Mouse (Mus musculus): ENCODE results near the gene Slx1b. TPM values are rescaled to one million over a fixed set of nuclear protein-coding genes. Genes with fewer than 3 reads are reported as not detected.

The Slx1b gene
- polyA plus RNA-seq, 1 experiment from 2014 or later = 10.4 TPM

- TF ChIP-seq EP300 (IDR thresholded peaks at IDR 0.05) (no peak), CTCF (IDR thresholded peaks at IDR 0.05) (no peak)
- H3K36me3 ChIP-seq (ENCODE audit: insufficient read depth, low read length) = no peaks in the 10 kb centered on the region
- no peak for ATAC-seq
Observed at GRCm38 (mm10) chr7:126665269-126665668, 30.3 kb downstream of the Slx1b start.

GRCm38 (mm10) chr7:126663646-126664045, 31.9 kb downstream of the Slx1b start:
- Histone ChIP-seq H3K9me3 (ENCODE audit: low read length) (no peaks in the 10 kb centered on the region), H3K4me1 (ENCODE audit: insufficient read depth, low read depth, low read length) (peaks cover 5% of the 10 kb centered on the region; the same call in 1 of the 2 replicates), H3K9ac (replicated peaks; ENCODE audit: low read depth) (no peak overlapping the region), H3K4me3 (ENCODE audit: low read depth, low read length) (no peak overlapping the region), H3K36me3 (ENCODE audit: insufficient read depth, low read length) (no peaks in the 10 kb centered on the region), H3K4me2 (replicated peaks; ENCODE audit: low read depth, low read length) (no peak overlapping the region), H3K27me3 (replicated peaks; ENCODE audit: insufficient read depth, low read length) (no peaks in the 10 kb centered on the region), H3K27ac (ENCODE audit: low read length) (peak overlapping the region; percentile 35; the same call in 1 of the 2 replicates)
- DNase-seq (ENCODE audit: low spot score) (peak; percentile 49), ATAC-seq (peak; percentile 81)
- TF ChIP-seq CTCF (IDR thresholded peaks at IDR 0.05) (no peak), EP300 (IDR thresholded peaks at IDR 0.05) (no peak)
- whole genome bisulfite sequencing = 36% methylated on average over 8 of the region's 8 CpGs

More at GRCm38 (mm10) chr7:126665269-126665668, 30.3 kb downstream of the Slx1b start:
- Histone ChIP-seq H3K4me2 (replicated peaks; ENCODE audit: low read depth, low read length) (no peak overlapping the region), H3K27ac (ENCODE audit: low read length) (no peak overlapping the region), H3K9me3 (ENCODE audit: low read length) (no peaks in the 10 kb centered on the region), H3K27me3 (replicated peaks; ENCODE audit: insufficient read depth, low read length) (no peaks in the 10 kb centered on the region), H3K4me3 (ENCODE audit: low read depth, low read length) (no peak overlapping the region), H3K9ac (replicated peaks; ENCODE audit: low read depth) (no peak overlapping the region), H3K4me1 (ENCODE audit: insufficient read depth, low read depth, low read length) (peaks cover 5% of the 10 kb centered on the region; the same call in 1 of the 2 replicates)
- WGBS = 89% methylated on average over 3 of the region's 3 CpGs
- no peak for DNase-seq (ENCODE audit: low spot score)

- Histone ChIP-seq H3K27ac (ENCODE audit: low read length) (no peak overlapping the region), H3K4me1 (ENCODE audit: insufficient read depth, low read depth, low read length) (peaks cover 5% of the 10 kb centered on the region; the same call in 1 of the 2 replicates), H3K9ac (replicated peaks; ENCODE audit: low read depth) (no peak overlapping the region), H3K4me2 (replicated peaks; ENCODE audit: low read depth, low read length) (no peak overlapping the region), H3K36me3 (ENCODE audit: insufficient read depth, low read length) (no peaks in the 10 kb centered on the region), H3K9me3 (ENCODE audit: low read length) (no peaks in the 10 kb centered on the region), H3K4me3 (ENCODE audit: low read depth, low read length) (no peak overlapping the region), H3K27me3 (replicated peaks; ENCODE audit: insufficient read depth, low read length) (no peaks in the 10 kb centered on the region)
- ATAC-seq (no peak), DNase-seq (ENCODE audit: low spot score) (no peak)
- whole genome bisulfite sequencing = 92% methylated on average over 3 of the region's 3 CpGs
- no peak for TF ChIP-seq CTCF (IDR thresholded peaks at IDR 0.05)
- TF ChIP-seq EP300 (IDR thresholded peaks at IDR 0.05) = no peak
Observed at GRCm38 (mm10) chr7:126659771-126660170, 35.8 kb downstream of the Slx1b start.

GRCm38 (mm10) chr7:126657522-126657921, 38.1 kb downstream of the Slx1b start:
- H3K27ac ChIP-seq (ENCODE audit: low read length) = no peak overlapping the region
- H3K9me3 ChIP-seq (ENCODE audit: low read length) = no peaks in the 10 kb centered on the region
- no peaks in the 10 kb centered on the region for H3K4me1 ChIP-seq (ENCODE audit: insufficient read depth, low read depth, low read length)
- WGBS = 91% methylated on average over 1 of the region's 1 CpGs
- TF ChIP-seq CTCF (IDR thresholded peaks at IDR 0.05) (no peak), EP300 (IDR thresholded peaks at IDR 0.05) (no peak)
- no peak overlapping the region for H3K4me3 ChIP-seq (ENCODE audit: low read depth, low read length)
- H3K27me3 ChIP-seq (replicated peaks; ENCODE audit: insufficient read depth, low read length) = no peaks in the 10 kb centered on the region
- H3K4me2 ChIP-seq (replicated peaks; ENCODE audit: low read depth, low read length) = no peak overlapping the region
- no peaks in the 10 kb centered on the region for H3K36me3 ChIP-seq (ENCODE audit: insufficient read depth, low read length)
- DNase-seq (ENCODE audit: low spot score) = no peak
- ATAC-seq = no peak
- no peak overlapping the region for H3K9ac ChIP-seq (replicated peaks; ENCODE audit: low read depth)

- Histone ChIP-seq H3K27ac (ENCODE audit: low read length) (no peak overlapping the region), H3K36me3 (ENCODE audit: insufficient read depth, low read length) (no peaks in the 10 kb centered on the region), H3K4me2 (replicated peaks; ENCODE audit: low read depth, low read length) (no peak overlapping the region), H3K27me3 (replicated peaks; ENCODE audit: insufficient read depth, low read length) (no peaks in the 10 kb centered on the region), H3K4me1 (ENCODE audit: insufficient read depth, low read depth, low read length) (no peaks in the 10 kb centered on the region), H3K9me3 (ENCODE audit: low read length) (no peaks in the 10 kb centered on the region), H3K9ac (replicated peaks; ENCODE audit: low read depth) (no peak overlapping the region), H3K4me3 (ENCODE audit: low read depth, low read length) (no peak overlapping the region)
- WGBS = 79% methylated on average over 3 of the region's 3 CpGs
- peak; percentile 40; the same call in 1 of the 2 replicates for ATAC-seq
- DNase-seq (ENCODE audit: low spot score) = peak; percentile 28
- TF ChIP-seq CTCF (IDR thresholded peaks at IDR 0.05) (no peak), EP300 (IDR thresholded peaks at IDR 0.05) (no peak)
Observed at GRCm38 (mm10) chr7:126655695-126656094, 39.9 kb downstream of the Slx1b start.

- Histone ChIP-seq H3K9me3 (ENCODE audit: low read length) (no peaks in the 10 kb centered on the region), H3K27me3 (replicated peaks; ENCODE audit: insufficient read depth, low read length) (no peaks in the 10 kb centered on the region), H3K4me3 (ENCODE audit: low read depth, low read length) (no peak overlapping the region), H3K36me3 (ENCODE audit: insufficient read depth, low read length) (no peaks in the 10 kb centered on the region), H3K9ac (replicated peaks; ENCODE audit: low read depth) (no peak overlapping the region), H3K4me1 (ENCODE audit: insufficient read depth, low read depth, low read length) (0 out of 2 replicates have a peak, but pooled peaks cover 3% of the 10 kb centered on the region), H3K4me2 (replicated peaks; ENCODE audit: low read depth, low read length) (no peak overlapping the region), H3K27ac (ENCODE audit: low read length) (no peak overlapping the region)
- no peak for ATAC-seq
- TF ChIP-seq CTCF (IDR thresholded peaks at IDR 0.05) = no peak
- TF ChIP-seq EP300 (IDR thresholded peaks at IDR 0.05) = no peak
- DNase-seq (ENCODE audit: low spot score) = no peak
- 59% methylated on average over 2 of the region's 2 CpGs for WGBS
Observed at GRCm38 (mm10) chr7:126653991-126654390, 41.6 kb downstream of the Slx1b start.

GRCm38 (mm10) chr7:126650852-126651251, 44.7 kb downstream of the Slx1b start:
- ATAC-seq = no peak
- no peak for DNase-seq (ENCODE audit: low spot score)
- Histone ChIP-seq H3K27ac (ENCODE audit: low read length) (no peak overlapping the region), H3K27me3 (replicated peaks; ENCODE audit: insufficient read depth, low read length) (no peaks in the 10 kb centered on the region), H3K4me3 (ENCODE audit: low read depth, low read length) (no peak overlapping the region), H3K9ac (replicated peaks; ENCODE audit: low read depth) (no peak overlapping the region), H3K4me1 (ENCODE audit: insufficient read depth, low read depth, low read length) (0 out of 2 replicates have a peak, but pooled peaks cover 3% of the 10 kb centered on the region), H3K36me3 (ENCODE audit: insufficient read depth, low read length) (no peaks in the 10 kb centered on the region), H3K9me3 (ENCODE audit: low read length) (no peaks in the 10 kb centered on the region), H3K4me2 (replicated peaks; ENCODE audit: low read depth, low read length) (no peak overlapping the region)
- TF ChIP-seq EP300 (IDR thresholded peaks at IDR 0.05) (peak; percentile 78), CTCF (IDR thresholded peaks at IDR 0.05) (no peak)
- 37% methylated on average over 2 of the region's 2 CpGs for WGBS
